Mouse (Mus musculus): ENCODE measurements around the gene Crybb1. TPM values are rescaled to one million over a fixed set of nuclear protein-coding genes. Genes with fewer than 3 reads are reported as not detected.

Crybb1 gene
- polyA plus RNA-seq, 1 experiment: 0.28 TPM

DNA sequence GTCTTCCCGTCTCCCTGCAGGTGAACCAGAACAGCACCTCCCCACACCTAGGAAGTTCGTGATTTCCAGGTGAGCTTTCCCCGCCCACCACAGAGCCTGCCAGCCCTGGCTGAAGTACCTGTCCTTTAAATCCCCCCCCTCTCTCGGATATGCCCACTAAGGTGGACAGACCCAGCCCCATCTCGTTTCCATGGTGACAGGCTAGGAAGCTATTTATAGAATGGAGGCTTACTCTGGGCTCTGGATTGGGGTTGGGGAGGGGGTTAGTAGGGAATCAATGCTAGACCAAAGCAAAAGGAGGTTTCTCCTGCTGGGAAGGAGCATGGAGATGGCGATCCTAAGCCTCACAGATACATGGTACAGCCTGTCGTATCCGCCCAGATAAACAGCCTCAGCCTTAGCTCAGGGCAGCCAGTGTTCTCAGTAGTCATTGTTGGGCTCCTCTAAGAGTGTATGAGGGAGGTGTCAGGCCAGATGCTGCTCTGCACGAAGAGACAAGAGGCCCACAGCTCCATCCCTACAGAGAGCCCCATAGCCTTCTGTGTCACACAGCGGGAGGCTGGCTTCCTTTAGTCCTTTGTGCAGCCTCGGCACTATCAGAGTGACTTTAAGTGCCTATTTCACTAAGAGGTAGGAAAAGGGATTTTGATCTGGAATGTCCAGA is 57.7 kb downstream of the Crybb1 start:
- no peak overlapping the region for H3K27ac ChIP-seq (ENCODE audit: control insufficient read depth, insufficient read depth, low read depth, low read length)
- no peaks in the 10 kb centered on the region for H3K4me1 ChIP-seq (ENCODE audit: control insufficient read depth, insufficient read depth, low read length)
- H3K4me3 ChIP-seq (ENCODE audit: control insufficient read depth, low read depth, low read length): no peak overlapping the region
- H3K27me3 ChIP-seq (ENCODE audit: control insufficient read depth, insufficient read depth, low read length): no peaks in the 10 kb centered on the region
- TF ChIP-seq CTCF (IDR thresholded peaks at IDR 0.05; ENCODE audit: control insufficient read depth, insufficient read depth, insufficient replicate concordance, low read depth, low read length): no peak
- no peak for TF ChIP-seq POLR2A (IDR thresholded peaks at IDR 0.05; ENCODE audit: control insufficient read depth, low read depth, low read length)
- H3K36me3 ChIP-seq (ENCODE audit: control insufficient read depth, insufficient read depth, low read length): no peaks in the 10 kb centered on the region

DNA sequence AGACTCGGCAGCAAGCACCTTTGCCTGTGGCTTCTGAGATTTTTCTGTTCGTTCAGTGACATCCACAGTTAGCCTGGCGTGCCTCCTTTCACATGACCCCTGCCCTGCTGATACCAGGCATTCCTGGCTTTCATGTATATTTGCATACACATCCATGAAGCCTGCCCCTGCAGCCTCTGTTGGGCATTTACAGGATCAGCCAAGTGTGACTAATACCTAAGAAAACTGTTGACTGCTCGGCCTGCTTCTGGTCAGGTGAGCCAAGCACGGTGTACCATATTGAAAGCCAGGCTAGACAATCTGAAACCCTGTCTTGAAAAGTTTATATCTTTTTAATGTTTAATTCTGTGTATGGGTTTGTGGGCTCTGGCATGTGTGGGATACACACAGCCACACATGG is 60.9 kb downstream of the Crybb1 start:
- Histone ChIP-seq H3K27ac (ENCODE audit: control insufficient read depth, insufficient read depth, low read depth, low read length) (no peak overlapping the region), H3K4me1 (ENCODE audit: control insufficient read depth, insufficient read depth, low read length) (no peaks in the 10 kb centered on the region), H3K27me3 (ENCODE audit: control insufficient read depth, insufficient read depth, low read length) (no peaks in the 10 kb centered on the region), H3K36me3 (ENCODE audit: control insufficient read depth, insufficient read depth, low read length) (no peaks in the 10 kb centered on the region), H3K4me3 (ENCODE audit: control insufficient read depth, low read depth, low read length) (no peak overlapping the region)
- TF ChIP-seq CTCF (IDR thresholded peaks at IDR 0.05; ENCODE audit: control insufficient read depth, insufficient read depth, insufficient replicate concordance, low read depth, low read length) (no peak), POLR2A (IDR thresholded peaks at IDR 0.05; ENCODE audit: control insufficient read depth, low read depth, low read length) (no peak)

DNA sequence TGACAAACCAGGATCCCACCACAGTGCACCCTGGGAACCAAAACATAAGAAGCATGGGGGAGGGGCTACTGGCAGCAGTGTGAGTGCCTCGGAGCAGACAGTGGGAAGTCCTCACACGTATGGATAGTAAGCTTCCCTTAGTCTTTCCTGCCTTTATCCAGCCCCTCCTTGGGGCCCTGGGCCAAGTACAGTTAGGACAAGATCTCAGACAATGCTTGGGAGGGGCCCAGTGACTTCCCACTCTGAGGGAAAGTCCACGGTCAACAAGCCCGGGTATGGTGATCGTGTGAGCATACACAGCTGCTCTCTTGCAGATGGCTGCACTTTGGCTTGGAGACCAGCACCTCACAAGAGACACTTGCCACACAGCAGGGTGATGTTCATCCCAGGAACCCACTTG is 61.7 kb downstream of the Crybb1 start:
- Histone ChIP-seq H3K27me3 (ENCODE audit: control insufficient read depth, insufficient read depth, low read length) (no peaks in the 10 kb centered on the region), H3K4me1 (ENCODE audit: control insufficient read depth, insufficient read depth, low read length) (no peaks in the 10 kb centered on the region), H3K27ac (ENCODE audit: control insufficient read depth, insufficient read depth, low read depth, low read length) (no peak overlapping the region), H3K4me3 (ENCODE audit: control insufficient read depth, low read depth, low read length) (no peak overlapping the region), H3K36me3 (ENCODE audit: control insufficient read depth, insufficient read depth, low read length) (no peaks in the 10 kb centered on the region)
- TF ChIP-seq CTCF (IDR thresholded peaks at IDR 0.05; ENCODE audit: control insufficient read depth, insufficient read depth, insufficient replicate concordance, low read depth, low read length) (no peak), POLR2A (IDR thresholded peaks at IDR 0.05; ENCODE audit: control insufficient read depth, low read depth, low read length) (no peak)

Other genes with a start within 250 kb of the Crybb1 start
- gene Cryba4, start 3.3 kb upstream of the Crybb1 start, polyA plus RNA-seq (2012; rRNA removed): 0.61 and 5.2 TPM in 2 replicates
- 6.6 and 8.3 TPM in 2 replicates for gene Tpst2, start 20.9 kb downstream of the Crybb1 start, polyA plus RNA-seq (2012; rRNA removed)
- 31.6 and 33.1 TPM in 2 replicates for gene Tfip11, start 70.5 kb downstream of the Crybb1 start, polyA plus RNA-seq (2012; rRNA removed)
- 107 and 118 TPM in 2 replicates for gene Srrd, start 87.2 kb downstream of the Crybb1 start, polyA plus RNA-seq (2012; rRNA removed)
- gene Hps4, start 87.3 kb downstream of the Crybb1 start, polyA plus RNA-seq (2012; rRNA removed): 64.6 and 73.8 TPM in 2 replicates
- gene Gm6583, start 100.2 kb downstream of the Crybb1 start, polyA plus RNA-seq (2012; rRNA removed): 3.2 and 3.3 TPM in 2 replicates
- gene Asphd2, start 139.1 kb downstream of the Crybb1 start, polyA plus RNA-seq (2012; rRNA removed): 0.66 and 0.84 TPM in 2 replicates
- 22.5 and 24.5 TPM in 2 replicates for gene Gm6588, start 193.6 kb downstream of the Crybb1 start, polyA plus RNA-seq (2012; rRNA removed)

Measured in testis, adult 2 months (tissue).